Mouse (Mus musculus): ENCODE measurements at regions not wholly inside any gene's neighbourhood (a gene's known extent, or its start where the extent isn't known, plus 50 kb on each side); places are given as distances from the start of the nearest gene placed in this dataset.

GRCm38 (mm10) chr13:94646326-94646725 is 142.4 kb upstream of the Tbca start:
- H3K4me2 ChIP-seq (replicated peaks; ENCODE audit: low read depth): no peak overlapping the region
- H3K27ac ChIP-seq (replicated peaks): no peak overlapping the region
- no peak for DNase-seq (ENCODE audit: low spot score)
- 80% methylated on average over 2 of the region's 2 CpGs for WGBS
- no peaks in the 10 kb centered on the region for H3K9me3 ChIP-seq (ENCODE audit: control insufficient read depth, low read length)
- H3K9ac ChIP-seq (ENCODE audit: low read length): no peak overlapping the region
- H3K4me3 ChIP-seq (ENCODE audit: low read depth, low read length): no peak overlapping the region
- H3K36me3 ChIP-seq (ENCODE audit: control insufficient read depth, insufficient read depth, low read length): no peaks in the 10 kb centered on the region
- H3K4me1 ChIP-seq (replicated peaks; ENCODE audit: control insufficient read depth, insufficient read depth): no peaks in the 10 kb centered on the region
- ATAC-seq (ENCODE audit: low FRiP score, low TSS enrichment): no peak
- no peaks in the 10 kb centered on the region for H3K27me3 ChIP-seq (ENCODE audit: control insufficient read depth, insufficient read depth, low read length)
- TF ChIP-seq CTCF (IDR thresholded peaks at IDR 0.05; ENCODE audit: low read depth): no peak
- TF ChIP-seq EP300 (optimal IDR thresholded peaks at IDR 0.05): no peak

- ATAC-seq (ENCODE audit: low FRiP score, low TSS enrichment): no peak
- H3K9me3 ChIP-seq (ENCODE audit: control insufficient read depth, low read length): no peaks in the 10 kb centered on the region
- no peaks in the 10 kb centered on the region for H3K27me3 ChIP-seq (ENCODE audit: control insufficient read depth, insufficient read depth, low read length)
- no peak overlapping the region for H3K27ac ChIP-seq (replicated peaks)
- H3K4me1 ChIP-seq (replicated peaks; ENCODE audit: control insufficient read depth, insufficient read depth): no peaks in the 10 kb centered on the region
- 58% methylated on average over 12 of the region's 12 CpGs for WGBS
- no peak overlapping the region for H3K4me3 ChIP-seq (ENCODE audit: low read depth, low read length)
- H3K9ac ChIP-seq (ENCODE audit: low read length): no peak overlapping the region
- H3K4me2 ChIP-seq (replicated peaks; ENCODE audit: low read depth): no peak overlapping the region
- no peak for DNase-seq (ENCODE audit: low spot score)
- no peaks in the 10 kb centered on the region for H3K36me3 ChIP-seq (ENCODE audit: control insufficient read depth, insufficient read depth, low read length)
- no peak for TF ChIP-seq CTCF (IDR thresholded peaks at IDR 0.05; ENCODE audit: low read depth)
- no peak for TF ChIP-seq EP300 (optimal IDR thresholded peaks at IDR 0.05)
These were observed 141.7 kb upstream of the Tbca start for GRCm38 (mm10) chr13:94646781-94647555.

GRCm38 (mm10) chr13:94647566-94647965 is 141.1 kb upstream of the Tbca start:
- H3K36me3 ChIP-seq (ENCODE audit: control insufficient read depth, insufficient read depth, low read length): no peaks in the 10 kb centered on the region
- no peak overlapping the region for H3K4me3 ChIP-seq (ENCODE audit: low read depth, low read length)
- ATAC-seq (ENCODE audit: low FRiP score, low TSS enrichment): no peak
- no peaks in the 10 kb centered on the region for H3K27me3 ChIP-seq (ENCODE audit: control insufficient read depth, insufficient read depth, low read length)
- no peak overlapping the region for H3K27ac ChIP-seq (replicated peaks)
- no peaks in the 10 kb centered on the region for H3K4me1 ChIP-seq (replicated peaks; ENCODE audit: control insufficient read depth, insufficient read depth)
- H3K9ac ChIP-seq (ENCODE audit: low read length): no peak overlapping the region
- TF ChIP-seq CTCF (IDR thresholded peaks at IDR 0.05; ENCODE audit: low read depth) (no peak), EP300 (optimal IDR thresholded peaks at IDR 0.05) (no peak)
- DNase-seq (ENCODE audit: low spot score): no peak
- 72% methylated on average over 5 of the region's 5 CpGs for WGBS
- no peaks in the 10 kb centered on the region for H3K9me3 ChIP-seq (ENCODE audit: control insufficient read depth, low read length)
- no peak overlapping the region for H3K4me2 ChIP-seq (replicated peaks; ENCODE audit: low read depth)

- Histone ChIP-seq H3K27me3 (ENCODE audit: control insufficient read depth, insufficient read depth, low read length) (no peaks in the 10 kb centered on the region), H3K36me3 (ENCODE audit: control insufficient read depth, insufficient read depth, low read length) (no peaks in the 10 kb centered on the region), H3K27ac (replicated peaks) (no peak overlapping the region), H3K9me3 (ENCODE audit: control insufficient read depth, low read length) (no peaks in the 10 kb centered on the region), H3K4me3 (ENCODE audit: low read depth, low read length) (no peak overlapping the region), H3K9ac (ENCODE audit: low read length) (no peak overlapping the region), H3K4me1 (replicated peaks; ENCODE audit: control insufficient read depth, insufficient read depth) (no peaks in the 10 kb centered on the region), H3K4me2 (replicated peaks; ENCODE audit: low read depth) (no peak overlapping the region)
- ATAC-seq (ENCODE audit: low FRiP score, low TSS enrichment): no peak
- DNase-seq (ENCODE audit: low spot score): no peak
- 66% methylated on average over 7 of the region's 7 CpGs for WGBS
- TF ChIP-seq CTCF (IDR thresholded peaks at IDR 0.05; ENCODE audit: low read depth) (no peak), EP300 (optimal IDR thresholded peaks at IDR 0.05) (no peak)
These were observed 137.8 kb upstream of the Tbca start for GRCm38 (mm10) chr13:94650951-94651350.

GRCm38 (mm10) chr13:94667604-94668003 is 121.1 kb upstream of the Tbca start:
- H3K4me2 ChIP-seq (replicated peaks; ENCODE audit: low read depth): no peak overlapping the region
- no peak overlapping the region for H3K27ac ChIP-seq (replicated peaks)
- no peaks in the 10 kb centered on the region for H3K9me3 ChIP-seq (ENCODE audit: control insufficient read depth, low read length)
- DNase-seq (ENCODE audit: low spot score): no peak
- H3K36me3 ChIP-seq (ENCODE audit: control insufficient read depth, insufficient read depth, low read length): no peaks in the 10 kb centered on the region
- no peak for TF ChIP-seq EP300 (optimal IDR thresholded peaks at IDR 0.05)
- no peak for TF ChIP-seq CTCF (IDR thresholded peaks at IDR 0.05; ENCODE audit: low read depth)
- H3K4me1 ChIP-seq (replicated peaks; ENCODE audit: control insufficient read depth, insufficient read depth): no peaks in the 10 kb centered on the region
- H3K9ac ChIP-seq (ENCODE audit: low read length): no peak overlapping the region
- H3K4me3 ChIP-seq (ENCODE audit: low read depth, low read length): no peak overlapping the region
- no peak for ATAC-seq (ENCODE audit: low FRiP score, low TSS enrichment)
- H3K27me3 ChIP-seq (ENCODE audit: control insufficient read depth, insufficient read depth, low read length): no peaks in the 10 kb centered on the region
- 69% methylated on average over 9 of the region's 9 CpGs for WGBS

- WGBS: 37% methylated on average over 5 of the region's 5 CpGs
- H3K4me3 ChIP-seq (ENCODE audit: low read depth, low read length): no peak overlapping the region
- H3K27me3 ChIP-seq (ENCODE audit: control insufficient read depth, insufficient read depth, low read length): no peaks in the 10 kb centered on the region
- DNase-seq (ENCODE audit: low spot score) (no peak), ATAC-seq (ENCODE audit: low FRiP score, low TSS enrichment) (no peak)
- H3K4me2 ChIP-seq (replicated peaks; ENCODE audit: low read depth): no peak overlapping the region
- TF ChIP-seq EP300 (optimal IDR thresholded peaks at IDR 0.05): no peak
- no peak for TF ChIP-seq CTCF (IDR thresholded peaks at IDR 0.05; ENCODE audit: low read depth)
- H3K36me3 ChIP-seq (ENCODE audit: control insufficient read depth, insufficient read depth, low read length): no peaks in the 10 kb centered on the region
- H3K9me3 ChIP-seq (ENCODE audit: control insufficient read depth, low read length): no peaks in the 10 kb centered on the region
- H3K4me1 ChIP-seq (replicated peaks; ENCODE audit: control insufficient read depth, insufficient read depth): no peaks in the 10 kb centered on the region
- H3K27ac ChIP-seq (replicated peaks): no peak overlapping the region
- H3K9ac ChIP-seq (ENCODE audit: low read length): no peak overlapping the region
These were observed 120.4 kb upstream of the Tbca start for GRCm38 (mm10) chr13:94668276-94668675.

Measured in stomach, postnatal 0 days (tissue).